Comparison of ENCODE assay signal across 8 mouse cellular contexts in the genomic region with DNA sequence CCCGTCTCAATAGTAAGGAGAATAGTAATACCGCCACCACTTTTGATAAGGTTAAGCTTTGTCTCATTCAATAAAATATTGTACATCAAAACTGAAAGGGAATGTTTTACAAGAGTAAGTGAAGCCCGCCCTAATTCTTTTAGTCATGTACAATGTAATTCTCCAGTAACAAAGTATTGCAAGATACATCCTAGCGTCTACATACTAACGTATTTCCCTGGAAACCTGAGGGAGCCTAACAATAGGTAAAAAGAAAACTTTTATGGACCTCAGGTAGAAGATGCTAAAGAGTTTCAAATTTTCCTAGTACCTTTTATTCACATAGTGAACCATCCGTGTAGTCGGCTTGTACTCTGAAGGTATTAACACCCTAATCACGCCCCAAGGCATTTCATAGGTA. TPM values are rescaled to one million over a fixed set of nuclear protein-coding genes. Genes with fewer than 3 reads are reported as not detected.
DNase-seq lines count a peak whose midpoint lies in the region; ATAC-seq and TF ChIP-seq lines count a peak whose summit lies in the region.

No protein-coding gene starts in this region.

- peak overlapping the region; percentile 74 for H3K4me3 ChIP-seq in heart, embryonic 15.5 days
- H3K4me3 ChIP-seq in ES-Bruce4 (ENCODE audit: low read depth, low read length), result no peak overlapping the region
- peak overlapping the region; percentile 61 for H3K4me3 ChIP-seq in forebrain, embryonic 13.5 days
- peak overlapping the region; percentile 77 for H3K4me3 ChIP-seq in liver, embryonic 15.5 days (replicated peaks)

- H3K27me3 ChIP-seq in heart, embryonic 15.5 days, result peaks cover 13% of the 10 kb centered on the region
- H3K27me3 ChIP-seq in ES-Bruce4 (ENCODE audit: control insufficient read depth, insufficient read depth, low read length, poor library complexity, severe bottlenecking), result no peaks in the 10 kb centered on the region
- H3K27me3 ChIP-seq in forebrain, embryonic 13.5 days, result peaks cover 4% of the 10 kb centered on the region; the same call in 1 of the 2 replicates
- peaks cover 12% of the 10 kb centered on the region; the same call in 1 of the 2 replicates for H3K27me3 ChIP-seq in liver, embryonic 15.5 days

- H3K9me3 ChIP-seq in heart, embryonic 15.5 days (replicated peaks), result no peaks in the 10 kb centered on the region
- no peaks in the 10 kb centered on the region for H3K9me3 ChIP-seq in ES-Bruce4 (replicated peaks; ENCODE audit: control insufficient read depth, insufficient read depth, low read length, poor library complexity, severe bottlenecking)
- no peaks in the 10 kb centered on the region for H3K9me3 ChIP-seq in forebrain, embryonic 13.5 days (replicated peaks)
- H3K9me3 ChIP-seq in liver, embryonic 15.5 days (replicated peaks), result no peaks in the 10 kb centered on the region

- 16% methylated on average over 8 of the region's 8 CpGs for WGBS in heart, embryonic 15.5 days
- WGBS in forebrain, embryonic 13.5 days, result 23% methylated on average over 8 of the region's 8 CpGs
- WGBS in liver, embryonic 15.5 days (ENCODE audit: insufficient replicate concordance), result 12% methylated on average over 8 of the region's 8 CpGs

- TF ChIP-seq POLR2A in ES-Bruce4 (IDR thresholded peaks at IDR 0.05; ENCODE audit: insufficient read depth, low read length), result no peak

- H3K4me1 ChIP-seq in heart, embryonic 15.5 days (replicated peaks), result no peaks in the 10 kb centered on the region; the same call in 1 of the 2 replicates
- H3K4me1 ChIP-seq in ES-Bruce4 (ENCODE audit: control insufficient read depth, insufficient read depth, low read length), result no peaks in the 10 kb centered on the region
- H3K4me1 ChIP-seq in forebrain, embryonic 13.5 days, result peaks cover 10% of the 10 kb centered on the region
- H3K4me1 ChIP-seq in liver, embryonic 15.5 days (replicated peaks), result peaks cover 20% of the 10 kb centered on the region

- DNase-seq in heart, adult 11 months, result no peak
- no peak for DNase-seq in adrenal gland, postnatal 36 days
- DNase-seq in left cerebral cortex, adult 18-20 months (ENCODE audit: low spot score in 2 of 2), result no peak
- no peak for DNase-seq in layer of hippocampus, postnatal 14 days (ENCODE audit: low spot score in 2 of 2)

- TF ChIP-seq EP300 in ES-Bruce4 (IDR thresholded peaks at IDR 0.05; ENCODE audit: insufficient read depth, low read depth, low read length), result no peak

- peak overlapping the region; percentile 59 for H3K4me2 ChIP-seq in heart, embryonic 15.5 days
- H3K4me2 ChIP-seq in forebrain, embryonic 13.5 days, result peak overlapping the region; percentile 63
- peak overlapping the region; percentile 74 for H3K4me2 ChIP-seq in liver, embryonic 15.5 days

- peak overlapping the region; percentile 88 for H3K9ac ChIP-seq in heart, embryonic 15.5 days
- H3K9ac ChIP-seq in ES-Bruce4 (ENCODE audit: low read depth, poor library complexity, severe bottlenecking), result peak overlapping the region; percentile 86; the same call in 1 of the 2 replicates
- peak overlapping the region; percentile 88 for H3K9ac ChIP-seq in forebrain, embryonic 13.5 days
- H3K9ac ChIP-seq in liver, embryonic 15.5 days, result no peak overlapping the region; the same call in 1 of the 2 replicates

- no peak for ATAC-seq in heart, embryonic 15.5 days (replicated peaks; ENCODE audit: insufficient number of reproducible peaks, insufficient read depth, low FRiP score, low read depth)
- ATAC-seq in forebrain, embryonic 13.5 days, result no peak
- no peak for ATAC-seq in liver, embryonic 15.5 days (ENCODE audit: insufficient read depth)

- no peaks in the 10 kb centered on the region for H3K36me3 ChIP-seq in heart, embryonic 15.5 days
- no peaks in the 10 kb centered on the region for H3K36me3 ChIP-seq in ES-Bruce4 (ENCODE audit: control insufficient read depth, insufficient read depth, low read length, poor library complexity, severe bottlenecking)
- H3K36me3 ChIP-seq in forebrain, embryonic 13.5 days (ENCODE audit: poor library complexity, severe bottlenecking), result no peaks in the 10 kb centered on the region
- no peaks in the 10 kb centered on the region for H3K36me3 ChIP-seq in liver, embryonic 15.5 days (replicated peaks)

- TF ChIP-seq CTCF in ES-Bruce4 (IDR thresholded peaks at IDR 0.05; ENCODE audit: low read depth, low read length), result no peak

- peak overlapping the region; percentile 98 for H3K27ac ChIP-seq in heart, embryonic 15.5 days
- H3K27ac ChIP-seq in ES-Bruce4 (ENCODE audit: insufficient read depth, low read length), result no peak overlapping the region
- no peak overlapping the region for H3K27ac ChIP-seq in forebrain, embryonic 13.5 days
- H3K27ac ChIP-seq in liver, embryonic 15.5 days (replicated peaks), result no peak overlapping the region

RNA-seq across cellular contexts. Expression of gene Med14, which starts 1.4 kb away (rescaled TPM):
- 14.2 and 16.6 TPM in 2 replicates for polyA plus RNA-seq in heart, embryonic 15.5 days (2015; fragmentation: Nextera tagmentation; extraction: Ambion mirVana)
- 43.9 and 46.2 TPM in 2 replicates for polyA plus RNA-seq in ES-Bruce4 (2011; ENCODE audit: insufficient read depth, insufficient read length, low read depth, missing spikeins)
- polyA plus RNA-seq in forebrain, embryonic 13.5 days (2015; fragmentation: Nextera tagmentation; extraction: Ambion mirVana), result 13.6 and 14.2 TPM in 2 replicates
- polyA plus RNA-seq in liver, embryonic 15.5 days (2015; fragmentation: Nextera tagmentation; extraction: Ambion mirVana), result 4.5 TPM in 2 replicates
- 10 to 100 TPM; 23.2 to 24.7 TPM for total RNA-seq in adrenal gland, postnatal 36 days (2021)
- 10 to 100 TPM; 70.5 to 78.8 TPM for total RNA-seq in left cerebral cortex, adult 18-20 months (2021)
- 10 to 100 TPM; 69.0 to 79.3 TPM for total RNA-seq in layer of hippocampus, postnatal 14 days (2021)
